Mouse (Mus musculus): ENCODE measurements around the gene Ubash3b. TPM values are rescaled to one million over a fixed set of nuclear protein-coding genes. Genes with fewer than 3 reads are reported as not detected.

The Ubash3b gene
- total RNA-seq, 4 experiments from 2014 or later = 2.0 to 2.3 (median 2.1) TPM

DNA sequence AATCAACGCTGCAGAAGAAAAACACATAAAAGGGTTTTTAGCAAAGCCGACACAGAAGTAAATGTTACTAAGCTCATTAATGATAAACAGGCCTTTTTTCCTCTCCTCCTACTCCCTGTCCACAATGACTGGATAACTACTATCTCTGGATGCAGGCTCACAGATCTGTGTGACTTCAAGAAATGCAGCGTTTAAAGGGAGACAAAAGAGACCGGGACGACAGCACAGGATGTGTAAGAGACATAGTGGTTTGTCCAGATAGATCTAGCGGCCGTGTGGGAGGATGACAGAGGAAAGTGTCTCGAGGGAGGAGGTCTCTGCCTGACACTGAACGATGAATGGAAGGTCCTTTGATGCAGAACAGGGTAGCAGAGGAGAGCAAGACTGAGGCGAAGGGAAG lies 5.4 kb upstream of the Ubash3b start:
- DNase-seq = no peak

GRCm38 (mm10) chr9:41162363-41162762 lies 866 bp upstream of the Ubash3b start:
- DNase-seq = no peak

DNA sequence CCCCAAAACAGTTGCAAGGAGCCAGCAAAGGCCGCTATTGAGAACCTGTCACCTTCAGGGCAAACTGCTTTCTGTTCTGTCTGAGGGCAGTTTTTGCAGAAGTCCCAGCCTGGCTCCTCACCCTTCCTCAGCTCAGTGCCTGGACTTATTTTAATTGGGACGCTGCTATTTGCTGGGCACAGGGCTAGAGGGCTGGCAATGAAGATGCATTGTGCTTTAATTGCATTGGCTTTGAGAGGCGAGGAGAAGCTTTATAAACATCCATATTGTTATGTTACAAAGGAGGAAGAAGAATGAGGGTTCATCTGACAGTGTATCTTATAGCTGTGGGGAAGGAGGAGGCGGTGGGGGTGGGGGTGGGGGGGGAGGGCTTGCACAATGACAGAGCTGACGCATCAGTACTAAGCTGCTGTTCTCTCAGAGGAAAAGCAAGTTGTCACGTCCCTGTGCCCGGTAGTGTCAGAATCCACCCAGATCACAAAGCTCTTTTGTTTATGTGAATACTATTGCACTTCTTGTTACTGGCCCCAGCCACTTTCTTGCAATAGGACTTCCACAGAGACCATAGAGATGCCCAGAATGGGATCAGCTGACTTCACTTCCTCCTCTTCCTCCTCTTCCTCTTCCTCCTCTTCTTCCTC lies 841 bp downstream of the Ubash3b start:
- no peak for DNase-seq

DNA sequence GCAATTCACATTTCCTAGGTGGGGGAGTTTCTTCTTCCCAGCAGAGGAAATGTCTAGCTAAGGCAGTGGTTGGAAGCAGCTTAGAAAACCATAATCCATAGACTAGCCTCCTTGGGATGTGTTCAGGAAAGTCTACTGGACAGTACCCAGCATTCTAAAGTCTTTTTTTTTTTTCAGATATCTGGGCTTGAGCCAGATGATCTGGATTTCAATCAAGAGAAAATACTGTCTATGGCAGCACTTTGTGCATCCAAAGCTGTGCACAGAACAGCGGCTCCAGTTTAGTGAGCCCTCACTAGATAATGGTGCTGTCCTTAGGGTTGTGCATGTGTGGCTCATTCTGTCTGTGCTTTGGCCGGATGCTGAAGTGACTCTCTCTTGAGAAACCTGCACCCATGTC lies 2.3 kb downstream of the Ubash3b start:
- no peak for DNase-seq

DNA sequence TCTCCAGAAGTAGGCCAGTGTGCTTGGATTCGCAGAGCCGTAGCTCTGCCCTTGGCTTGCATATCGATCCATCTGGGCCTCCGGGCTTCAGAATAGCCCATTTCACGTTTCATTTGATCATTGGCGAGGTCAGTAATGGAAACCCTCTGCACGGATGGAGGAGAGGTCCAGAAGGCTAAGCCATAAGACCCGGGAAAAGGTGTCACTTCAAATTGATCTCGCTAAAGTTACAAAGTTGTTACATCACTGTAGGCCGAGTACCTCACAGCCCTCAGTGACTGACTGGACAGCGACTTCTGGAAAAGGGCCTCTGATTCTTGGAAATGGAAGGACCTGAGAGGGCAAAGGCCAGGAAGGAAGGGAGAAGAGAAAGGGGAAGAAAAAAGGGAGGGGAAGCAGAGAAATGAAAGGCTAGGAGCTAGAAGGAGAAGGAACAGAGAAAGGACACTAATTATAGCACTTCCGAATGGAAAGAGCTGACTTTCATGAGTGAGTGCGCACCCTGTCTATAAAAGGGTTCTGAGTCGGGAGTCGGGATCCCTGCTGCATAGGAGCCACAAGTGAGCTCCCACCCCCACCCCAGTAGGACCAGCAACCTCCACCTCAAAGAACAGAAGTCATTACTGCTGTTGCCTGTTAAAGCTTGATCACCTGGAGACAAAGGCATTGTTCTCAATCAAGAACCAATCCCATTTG lies 3.5 kb downstream of the Ubash3b start:
- no peak for DNase-seq

DNA sequence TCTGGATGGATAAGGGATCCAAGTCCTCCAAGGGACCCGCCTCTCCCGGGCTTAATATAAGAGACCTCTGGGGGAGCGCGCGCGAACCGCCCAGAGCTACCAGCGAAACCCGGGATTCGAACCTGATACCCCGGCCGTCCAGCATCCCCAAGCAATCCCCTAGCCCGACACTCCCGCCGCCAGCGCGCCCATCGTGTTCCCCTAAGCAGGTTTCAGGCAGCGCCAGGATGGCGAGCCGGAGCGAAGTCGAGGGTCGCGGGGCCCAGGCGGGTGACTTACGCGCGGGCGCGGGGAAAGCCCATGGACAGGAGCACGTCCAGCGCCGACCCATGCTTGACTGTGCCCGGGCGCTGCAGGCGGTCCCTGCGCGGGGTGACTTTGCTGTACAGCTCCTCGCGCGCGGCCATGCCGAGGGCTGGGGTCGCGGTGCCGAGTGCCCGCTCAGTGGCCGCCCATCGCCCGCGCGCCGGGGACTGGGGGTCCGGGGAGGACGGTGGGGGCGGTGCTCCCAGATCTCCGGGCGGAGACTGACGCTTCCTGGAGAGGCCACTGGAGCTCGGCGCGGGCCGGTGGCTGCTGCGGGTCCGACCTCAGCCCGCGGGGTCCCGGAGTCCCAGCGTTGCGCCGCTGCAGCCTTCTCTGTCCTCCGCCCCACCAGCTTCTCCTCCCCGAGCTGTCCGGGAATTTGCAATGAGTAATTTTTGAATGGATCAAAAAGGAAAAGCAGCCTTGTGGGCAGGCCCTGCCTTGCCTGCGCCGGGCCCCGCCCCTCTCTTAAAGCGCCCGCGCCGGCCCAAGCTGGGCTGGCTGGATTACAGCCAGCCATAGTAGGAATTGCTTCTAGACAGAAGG lies 4.3 kb downstream of the Ubash3b start:
- DNase-seq = peak; percentile 66

GRCm38 (mm10) chr9:41156720-41157019 lies 4.8 kb downstream of the Ubash3b start:
- no peak for DNase-seq

DNA sequence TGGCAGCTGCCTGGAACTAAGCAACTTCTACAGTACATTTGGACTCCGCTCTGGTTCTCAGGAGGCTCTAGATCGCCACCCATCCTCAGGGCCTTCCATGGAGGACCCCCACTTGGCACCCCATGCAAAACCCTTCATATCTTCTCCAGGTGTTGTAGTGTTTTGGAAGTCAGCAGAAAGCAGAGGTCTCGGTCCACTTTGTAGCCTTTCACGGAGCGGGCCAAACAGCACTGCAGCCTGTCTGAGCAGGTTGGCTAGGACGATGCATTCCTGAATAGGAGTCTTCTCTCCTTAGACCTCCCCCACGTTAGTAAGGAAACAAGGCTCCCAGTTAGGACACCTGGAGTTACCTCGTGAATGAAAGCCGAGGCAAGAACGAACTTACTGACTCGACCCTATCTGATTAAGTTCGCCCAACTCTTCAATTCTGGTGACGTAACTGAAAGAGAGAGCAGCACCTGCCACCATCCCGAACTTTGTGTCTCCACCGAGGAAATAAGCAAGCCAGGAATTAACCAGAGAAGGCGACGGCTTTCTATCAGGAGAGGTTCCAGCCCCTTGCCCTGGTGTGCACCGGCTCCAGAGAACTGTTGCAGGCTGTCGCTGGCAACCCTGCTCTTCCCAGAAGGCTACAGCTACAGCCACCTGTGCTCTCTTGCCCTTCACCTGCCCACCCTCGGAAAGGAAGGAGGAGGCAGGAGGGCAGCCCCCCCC lies 5.3 kb downstream of the Ubash3b start:
- DNase-seq = no peak

- DNase-seq = no peak
These were observed 7.5 kb downstream of the Ubash3b start for GRCm38 (mm10) chr9:41153979-41154378.

DNA sequence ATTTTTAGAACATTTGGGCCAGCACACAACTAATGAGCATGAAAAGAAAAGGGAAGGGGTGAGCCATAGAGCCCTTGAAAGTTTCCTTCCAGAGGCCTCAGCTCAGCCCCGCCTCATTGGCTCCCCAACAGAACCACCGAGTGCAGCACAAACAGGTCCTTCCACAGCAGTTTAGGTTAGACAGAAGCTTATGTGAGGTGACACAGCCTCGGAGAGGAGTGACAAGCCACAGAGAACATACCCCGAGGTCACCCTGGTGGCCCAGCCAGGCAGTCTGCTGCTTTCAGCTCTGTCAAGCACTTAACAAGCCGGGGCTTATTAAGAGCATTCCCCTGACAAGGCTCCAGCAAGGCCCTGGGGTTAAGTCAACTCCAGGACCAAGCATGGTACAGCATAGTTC lies 8.4 kb downstream of the Ubash3b start:
- DNase-seq = no peak

DNA sequence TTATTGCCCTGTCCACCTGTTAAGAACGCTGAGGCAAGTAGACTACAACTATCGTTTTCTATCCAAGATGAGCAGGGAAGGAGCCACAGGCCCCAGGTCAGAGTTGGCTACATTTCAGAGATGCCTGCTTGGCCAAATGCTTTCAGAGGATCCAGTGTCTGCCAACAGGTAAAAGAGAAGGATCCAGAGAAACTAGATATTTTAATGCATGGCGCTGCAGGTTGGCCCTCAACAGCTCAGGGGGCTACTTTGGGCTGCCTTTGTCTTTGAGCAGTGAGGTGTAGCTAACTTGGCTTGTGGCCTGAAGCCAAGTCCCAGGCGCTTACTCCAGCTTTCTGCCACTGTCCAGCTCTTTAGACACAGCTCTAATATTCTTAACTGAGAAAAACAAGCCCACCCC lies 10.0 kb downstream of the Ubash3b start:
- DNase-seq = no peak

- no peak for DNase-seq
These were observed 11.6 kb downstream of the Ubash3b start for GRCm38 (mm10) chr9:41149896-41150295.

DNA sequence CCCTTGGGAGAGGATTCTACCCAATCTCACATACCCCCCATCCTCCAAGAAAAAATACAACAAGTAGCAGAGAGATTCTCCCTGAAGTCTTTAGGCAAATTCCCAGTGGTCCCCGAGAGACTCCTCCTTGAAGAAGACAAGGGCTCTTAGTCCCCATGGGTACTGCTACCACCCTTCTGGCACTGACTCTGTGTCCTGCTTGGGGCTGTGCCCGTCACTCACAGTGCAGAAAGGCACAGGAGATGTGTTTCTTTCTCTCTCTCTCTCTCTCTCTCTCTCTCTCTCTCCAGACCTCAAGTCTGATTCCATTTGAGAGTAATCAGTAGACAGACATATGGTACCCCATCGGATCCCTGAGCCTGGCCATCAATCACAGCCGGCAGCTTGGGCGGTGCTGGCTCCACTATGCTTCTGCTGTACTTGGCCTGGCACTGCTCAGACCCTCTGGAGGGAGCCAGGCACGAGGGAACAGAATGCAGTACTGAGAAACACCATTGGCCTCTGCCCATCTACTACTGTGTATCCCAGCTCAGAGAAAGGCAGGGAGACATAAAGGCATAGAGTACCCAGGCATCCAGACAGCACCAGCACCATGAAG lies 12.3 kb downstream of the Ubash3b start:
- no peak for DNase-seq

GRCm38 (mm10) chr9:41148600-41148999 lies 12.9 kb downstream of the Ubash3b start:
- no peak for DNase-seq

DNA sequence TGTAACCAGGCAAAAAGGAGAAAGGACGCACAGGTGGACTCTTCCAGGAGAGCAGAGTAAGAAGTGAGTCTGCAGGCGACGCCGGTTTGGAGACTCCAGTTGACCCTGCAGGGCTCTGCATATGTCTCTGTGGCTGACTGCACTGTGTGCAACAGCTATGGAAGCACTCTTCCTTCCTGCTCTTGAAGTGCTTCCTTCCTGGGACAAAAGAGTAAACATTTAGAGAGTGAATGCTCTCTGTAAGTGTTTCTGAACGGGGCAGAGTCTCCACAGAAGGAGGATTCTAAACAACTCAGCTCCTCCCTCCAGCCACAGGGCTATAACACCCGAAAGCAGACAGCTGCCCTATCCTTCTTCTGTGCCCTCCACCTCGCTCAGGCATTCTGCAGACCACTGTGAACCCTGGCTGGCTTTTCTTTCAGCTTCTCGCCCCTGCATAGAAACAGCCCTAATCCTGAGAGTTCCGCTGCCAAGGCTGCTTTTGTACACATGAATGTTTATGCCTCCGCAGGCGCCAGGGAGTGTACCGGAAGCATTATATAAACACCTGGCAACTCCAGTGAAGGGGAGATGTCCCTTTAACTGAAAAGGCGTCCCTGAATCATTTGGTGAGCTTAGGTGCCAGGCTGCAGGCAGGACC lies 14.2 kb downstream of the Ubash3b start:
- no peak for DNase-seq

DNA sequence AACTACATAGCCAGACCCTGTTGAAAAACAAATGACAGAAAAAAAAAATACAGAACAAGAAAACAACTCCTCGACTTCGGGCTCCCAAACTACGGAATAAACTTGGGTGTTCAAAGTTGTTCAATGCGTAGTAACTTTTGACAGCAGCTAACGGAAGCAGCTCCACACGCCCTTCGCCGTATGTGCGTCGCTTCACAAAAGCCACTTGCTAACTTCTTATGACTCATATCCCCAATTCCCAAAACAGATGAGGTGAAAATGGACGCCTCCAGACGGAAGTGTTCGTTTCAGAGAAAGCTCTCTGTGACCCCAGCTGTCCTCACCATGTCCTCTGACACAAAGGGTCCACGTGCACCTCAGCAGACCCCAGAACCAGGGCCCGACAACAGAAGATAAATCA lies 17.7 kb downstream of the Ubash3b start:
- DNase-seq = no peak

GRCm38 (mm10) chr9:41143115-41143514 lies 18.4 kb downstream of the Ubash3b start:
- no peak for DNase-seq

GRCm38 (mm10) chr9:41141026-41141425 lies 20.5 kb downstream of the Ubash3b start:
- no peak for DNase-seq

- no peak for DNase-seq
These were observed 22.3 kb downstream of the Ubash3b start for GRCm38 (mm10) chr9:41138987-41139808.

GRCm38 (mm10) chr9:41136691-41137467 lies 24.6 kb downstream of the Ubash3b start:
- DNase-seq = no peak

All from adrenal gland, adult 8-10 months (tissue).